Mouse (Mus musculus) forebrain, postnatal 0 days (tissue): ENCODE measurements at regions not wholly inside any gene's neighbourhood (a gene's known extent, or its start where the extent isn't known, plus 50 kb on each side); places are given as distances from the start of the nearest gene placed in this dataset.

Experiments
- ATAC-seq: fragments of 200-750 bp; cut with Nextera tagmentation; 2 replicates; pipeline ENCODE4 v1.8.0; 2017; ENCODE audit warnings: mild to moderate bottlenecking, moderate library complexity
- DNase-seq: peaks from one replicate; pipeline ENCODE4 v3.0.0-alpha.2; 2015
- H3K27ac ChIP-seq: fragments of 300-500 bp; sonication (generic); 2 replicates; pipeline ENCODE4 v1.5.1; 2014; ENCODE audit warnings: low read depth, mild to moderate bottlenecking, antibody characterized with exemption, low read length, moderate library complexity, mixed read lengths
- H3K27me3 ChIP-seq: fragments of 300-500 bp; sonication (generic); 2 replicates; pipeline ENCODE4 v1.6.1; 2014; ENCODE audit warnings: mild to moderate bottlenecking, low read length, mixed read lengths; ENCODE audit not compliant: insufficient read depth
- H3K36me3 ChIP-seq: fragments of 300-500 bp; sonication (generic); 2 replicates; pipeline ENCODE4 v1.6.1; 2014; ENCODE audit warnings: mild to moderate bottlenecking, moderate library complexity; ENCODE audit not compliant: insufficient read depth
- H3K4me1 ChIP-seq: fragments of 300-500 bp; sonication (generic); 2 replicates; pipeline ENCODE4 v1.6.1; 2014; ENCODE audit warnings: antibody characterized with exemption; ENCODE audit not compliant: insufficient read depth
- H3K4me2 ChIP-seq: fragments of 300-500 bp; sonication (generic); 2 replicates; pipeline ENCODE4 v1.6.1; 2014; ENCODE audit warnings: low read depth, mild to moderate bottlenecking, moderate library complexity
- H3K4me3 ChIP-seq: fragments of 300-500 bp; sonication (generic); 2 replicates; pipeline ENCODE4 v1.5.1; 2014; ENCODE audit warnings: low read depth, low read length, mixed read lengths
- H3K9ac ChIP-seq: fragments of 300-500 bp; sonication (generic); 2 replicates; pipeline ENCODE4 v1.6.1; 2014; ENCODE audit warnings: mild to moderate bottlenecking
- H3K9me3 ChIP-seq: fragments of 300-500 bp; sonication (generic); 2 replicates; pipeline ENCODE4 v1.6.1; 2016; ENCODE audit warnings: low read length
- CTCF ChIP-seq: sonication (generic); IDR thresholded peaks from 2 replicates; pipeline ENCODE4 v1.5.1; 2016; ENCODE audit warnings: antibody characterized with exemption, control low read depth, low read depth
- WGBS: fragments of 180-500 bp; shearing (Covaris S2); extraction: QIAGEN DNeasy Blood & Tissue Kit; methylation state at CpG from one replicate; pipeline ENCODE4 v1.1.7; 2014; 5-methylcytosine and 5-hydroxymethylcytosine counted together

DNA sequence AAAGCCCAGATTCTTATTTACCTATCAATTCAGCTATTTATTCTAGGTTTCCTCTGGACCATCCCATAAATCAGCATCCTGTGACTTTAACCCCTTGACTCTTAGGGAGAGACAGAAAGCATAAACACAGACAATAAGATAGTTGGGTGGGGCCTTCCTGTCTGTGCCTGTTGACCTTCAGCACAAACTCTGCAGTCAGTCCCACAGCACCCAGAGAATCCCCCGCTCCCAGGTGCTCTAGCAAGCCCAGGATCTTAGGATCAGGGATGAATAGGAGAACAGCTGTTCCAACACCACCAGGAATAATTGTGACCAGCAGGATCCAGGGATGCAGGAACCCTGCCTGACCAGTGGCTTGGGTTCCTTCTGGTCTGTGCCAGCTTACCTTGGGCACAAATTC, 107.8 kb downstream of the Basp1 start:
- no peaks in the 10 kb centered on the region for H3K9me3 ChIP-seq

DNA sequence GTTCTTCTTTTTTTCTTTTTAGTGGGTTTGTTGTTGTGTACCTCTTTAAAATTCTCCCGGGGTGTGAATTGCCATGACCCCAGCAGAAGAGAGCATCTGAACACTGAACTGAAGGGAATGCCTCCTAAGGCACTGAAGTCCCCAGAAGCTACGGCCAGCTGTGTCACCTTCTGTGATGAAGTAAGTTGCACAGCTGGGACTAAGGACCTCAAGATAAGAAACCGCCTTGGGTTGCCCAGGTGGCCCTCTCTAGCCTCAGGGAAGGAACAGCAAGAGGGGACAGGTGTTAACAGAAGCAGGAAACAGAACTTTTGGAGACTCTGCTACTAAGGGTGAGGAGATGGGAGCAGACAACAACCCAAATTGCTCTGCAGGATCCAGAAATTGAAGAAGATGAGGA, 110.2 kb downstream of the Basp1 start:
- no peaks in the 10 kb centered on the region for H3K4me1 ChIP-seq
- no peak for DNase-seq
- no peak overlapping the region for H3K4me3 ChIP-seq
- H3K36me3 ChIP-seq: no peaks in the 10 kb centered on the region
- no peaks in the 10 kb centered on the region for H3K9me3 ChIP-seq
- H3K4me2 ChIP-seq: no peak overlapping the region
- H3K9ac ChIP-seq: no peak overlapping the region
- H3K27ac ChIP-seq: no peak overlapping the region
- no peak for TF ChIP-seq CTCF
- no peaks in the 10 kb centered on the region for H3K27me3 ChIP-seq
- ATAC-seq: no peak
- 84% methylated on average over 3 of the region's 3 CpGs for WGBS

More for the DNA sequence above, 107.8 kb downstream of the Basp1 start:
- Histone ChIP-seq H3K4me3 (no peak overlapping the region), H3K27me3 (no peaks in the 10 kb centered on the region), H3K9ac (no peak overlapping the region), H3K27ac (no peak overlapping the region), H3K36me3 (no peaks in the 10 kb centered on the region), H3K4me2 (no peak overlapping the region), H3K4me1 (no peaks in the 10 kb centered on the region)
- DNase-seq: no peak
- TF ChIP-seq CTCF: no peak
- no peak for ATAC-seq
- 95% methylated on average over 1 of the region's 1 CpGs for WGBS

DNA sequence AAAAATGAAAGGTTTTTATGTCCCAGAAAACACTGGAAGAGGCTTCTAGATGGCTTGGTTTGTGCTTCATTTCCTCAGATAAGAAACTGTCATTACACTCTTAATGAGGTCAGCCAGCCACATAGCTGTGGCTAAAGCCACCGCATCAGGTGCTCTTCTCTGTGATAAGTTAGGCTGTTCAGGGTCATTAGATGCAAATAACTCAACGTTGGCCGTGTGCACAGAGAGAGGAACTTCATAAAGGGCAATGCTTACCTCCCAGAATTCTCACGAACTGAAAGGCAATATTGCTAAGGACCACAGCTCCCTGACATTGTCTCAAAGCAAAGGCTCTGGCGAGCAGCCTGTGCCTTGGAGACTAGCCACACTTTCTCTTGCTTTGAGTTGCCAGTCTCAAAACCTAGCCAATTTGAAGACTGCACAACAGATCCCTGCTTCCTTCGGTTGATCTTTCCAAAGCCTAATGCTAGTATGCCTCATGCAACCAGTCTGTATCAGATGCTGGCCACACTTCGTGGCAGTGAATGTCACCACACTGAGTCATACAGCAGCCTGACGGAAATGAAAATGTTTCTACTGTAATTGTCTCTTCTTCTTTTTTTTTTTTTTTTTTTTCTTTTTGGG, 110.8 kb downstream of the Basp1 start:
- Histone ChIP-seq H3K4me1 (no peaks in the 10 kb centered on the region), H3K27ac (no peak overlapping the region), H3K4me2 (no peak overlapping the region), H3K9ac (no peak overlapping the region), H3K36me3 (no peaks in the 10 kb centered on the region), H3K4me3 (no peak overlapping the region), H3K27me3 (no peaks in the 10 kb centered on the region), H3K9me3 (no peaks in the 10 kb centered on the region)
- WGBS: 31% methylated on average over 8 of the region's 8 CpGs
- DNase-seq: peak; percentile 53
- no peak for TF ChIP-seq CTCF
- ATAC-seq: peak; percentile 85

DNA sequence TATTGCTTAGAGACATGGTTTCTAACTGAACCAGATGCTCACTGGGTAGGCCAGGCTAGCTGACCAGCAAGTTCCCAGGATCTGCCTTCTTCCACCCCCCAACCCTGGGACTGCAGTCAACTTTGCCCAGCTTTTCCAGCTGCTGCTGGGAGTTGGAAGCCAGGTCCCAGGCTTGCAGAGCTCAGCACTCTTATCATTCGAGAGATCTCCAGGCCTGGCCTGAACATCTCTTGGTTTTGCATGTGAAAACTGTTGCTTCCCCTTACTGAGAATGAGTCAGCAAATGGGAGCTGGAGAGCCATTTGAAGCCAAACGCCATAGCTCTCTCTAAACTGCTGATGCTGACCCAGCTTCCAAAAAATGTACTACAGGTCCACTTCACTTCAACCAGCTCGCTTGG, 111.8 kb downstream of the Basp1 start:
- TF ChIP-seq CTCF: no peak
- WGBS: 70% methylated on average over 3 of the region's 3 CpGs
- Histone ChIP-seq H3K9me3 (no peaks in the 10 kb centered on the region), H3K27me3 (no peaks in the 10 kb centered on the region), H3K9ac (no peak overlapping the region), H3K4me3 (no peak overlapping the region), H3K27ac (no peak overlapping the region), H3K4me1 (no peaks in the 10 kb centered on the region), H3K4me2 (no peak overlapping the region), H3K36me3 (no peaks in the 10 kb centered on the region)
- DNase-seq (no peak), ATAC-seq (no peak)

DNA sequence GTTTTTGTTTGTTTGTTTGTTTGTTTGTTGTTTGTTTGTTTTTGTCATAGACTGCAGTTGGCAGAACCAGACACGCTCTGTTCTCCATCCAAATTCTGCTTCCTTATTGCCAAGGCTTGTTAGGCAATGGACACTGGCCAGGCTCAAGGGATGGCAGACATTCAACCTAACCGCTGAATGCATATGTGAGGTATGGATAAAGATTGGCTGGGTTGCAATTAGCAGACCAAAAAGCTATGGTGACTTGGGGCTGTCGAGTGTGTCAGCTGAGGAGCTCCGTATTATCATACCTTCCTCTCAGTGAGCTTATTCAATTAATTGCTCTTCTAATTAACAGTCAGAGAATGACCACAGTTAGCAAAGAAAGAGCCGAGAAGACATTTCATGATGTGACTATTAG, 116.3 kb downstream of the Basp1 start:
- Histone ChIP-seq H3K27ac (no peak overlapping the region), H3K4me2 (no peak overlapping the region), H3K4me3 (no peak overlapping the region), H3K27me3 (no peaks in the 10 kb centered on the region), H3K9me3 (no peaks in the 10 kb centered on the region), H3K4me1 (no peaks in the 10 kb centered on the region), H3K9ac (no peak overlapping the region), H3K36me3 (no peaks in the 10 kb centered on the region)
- no peak for TF ChIP-seq CTCF
- 24% methylated on average over 5 of the region's 5 CpGs for WGBS
- ATAC-seq (no peak), DNase-seq (no peak)

DNA sequence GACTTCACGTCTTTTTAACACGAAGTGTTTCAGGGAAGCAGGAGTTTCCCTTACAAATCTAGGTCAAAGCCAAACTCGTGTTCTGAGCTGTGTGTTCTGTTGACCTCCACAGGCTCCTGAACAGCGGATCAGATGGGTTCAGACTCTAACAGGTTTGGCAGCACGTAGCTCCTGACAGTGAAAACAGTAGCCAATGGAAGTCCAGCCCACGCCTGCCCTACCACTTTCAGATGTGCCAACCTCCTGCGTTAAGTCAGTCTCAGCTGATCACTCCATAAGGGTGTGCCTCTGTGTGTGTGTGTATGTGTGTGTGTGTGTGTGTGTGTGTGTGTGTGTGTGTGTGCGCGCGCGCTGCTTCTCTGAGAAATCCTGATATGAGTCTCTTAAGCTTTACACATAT, 116.8 kb downstream of the Basp1 start:
- no peaks in the 10 kb centered on the region for H3K27me3 ChIP-seq
- DNase-seq: no peak
- H3K4me1 ChIP-seq: peaks cover 2% of the 10 kb centered on the region; the same call in 1 of the 2 replicates
- WGBS: 66% methylated on average over 11 of the region's 11 CpGs
- no peak overlapping the region for H3K9ac ChIP-seq
- no peak overlapping the region for H3K4me2 ChIP-seq
- no peak for ATAC-seq
- no peak overlapping the region for H3K27ac ChIP-seq
- no peaks in the 10 kb centered on the region for H3K36me3 ChIP-seq
- H3K9me3 ChIP-seq: no peaks in the 10 kb centered on the region
- no peak overlapping the region for H3K4me3 ChIP-seq
- TF ChIP-seq CTCF: no peak

DNA sequence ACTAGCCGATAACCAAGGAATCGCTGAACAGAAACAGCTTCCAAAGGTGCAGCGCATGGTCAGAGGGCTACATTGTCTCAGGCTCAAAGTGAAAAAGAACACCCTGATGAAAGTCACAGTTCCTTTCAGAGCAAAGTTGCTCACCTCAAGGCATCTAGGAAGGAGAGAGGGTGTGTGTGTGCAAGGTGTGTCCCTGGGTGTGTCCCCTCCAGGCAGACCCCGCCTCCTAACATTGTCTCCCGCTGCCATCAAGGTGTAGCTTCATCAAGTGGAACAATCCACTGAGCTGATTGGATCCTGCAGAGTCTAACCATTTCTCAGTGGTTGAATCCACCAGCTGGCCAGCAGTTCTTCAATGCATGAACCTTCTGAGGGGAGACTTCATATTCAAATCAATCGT, 117.8 kb downstream of the Basp1 start:
- H3K36me3 ChIP-seq: no peaks in the 10 kb centered on the region
- H3K9me3 ChIP-seq: no peaks in the 10 kb centered on the region
- H3K9ac ChIP-seq: no peak overlapping the region
- no peak overlapping the region for H3K4me2 ChIP-seq
- peaks cover 12% of the 10 kb centered on the region; the same call in 1 of the 2 replicates for H3K4me1 ChIP-seq
- no peaks in the 10 kb centered on the region for H3K27me3 ChIP-seq
- no peak for TF ChIP-seq CTCF
- no peak for ATAC-seq
- H3K4me3 ChIP-seq: no peak overlapping the region
- H3K27ac ChIP-seq: no peak overlapping the region
- no peak for DNase-seq
- WGBS: 97% methylated on average over 6 of the region's 6 CpGs
